Mouse (Mus musculus) urinary bladder, postnatal 14 days (tissue): ENCODE data around the gene Klhl8.
"Not testable (repeated sequence)": the region's sequence is repeated elsewhere in the genome, so short reads cannot be mapped to it uniquely, and the experiment has no call there.

ENCODE experiments used
- DNase-seq: peaks from one replicate; pipeline ENCODE4 v3.0.0; 2021; ENCODE audit warnings: low spot score

Gene Klhl8

GRCm38 (mm10) chr5:103910748-103911409 is at the start of gene Klhl8:
TSS of gene Klhl8 (minus strand) at chr5:103911259.
- peak; percentile 88 for DNase-seq

GRCm38 (mm10) chr5:103954638-103955037 is 43.6 kb upstream of the Klhl8 start:
- no peak for DNase-seq

GRCm38 (mm10) chr5:103953135-103954083 is 42.4 kb upstream of the Klhl8 start:
- no peak for DNase-seq

- DNase-seq = not testable (repeated sequence)
Measured at GRCm38 (mm10) chr5:103950138-103950537, 39.1 kb upstream of the Klhl8 start.

GRCm38 (mm10) chr5:103943183-103943582 is 32.1 kb upstream of the Klhl8 start:
- no peak for DNase-seq

- DNase-seq = no peak
Measured at GRCm38 (mm10) chr5:103939856-103940255, 28.8 kb upstream of the Klhl8 start.

- DNase-seq = no peak
Measured at GRCm38 (mm10) chr5:103939350-103939652, 28.2 kb upstream of the Klhl8 start.

GRCm38 (mm10) chr5:103938547-103939349 is 27.7 kb upstream of the Klhl8 start:
- DNase-seq = no peak

GRCm38 (mm10) chr5:103936906-103937589 is 26.0 kb upstream of the Klhl8 start:
- no peak for DNase-seq

GRCm38 (mm10) chr5:103931924-103932323 is 20.9 kb upstream of the Klhl8 start:
- DNase-seq = not testable (repeated sequence)

- no peak for DNase-seq
Measured at GRCm38 (mm10) chr5:103930511-103930910, 19.5 kb upstream of the Klhl8 start.

GRCm38 (mm10) chr5:103928196-103928550 is 17.1 kb upstream of the Klhl8 start:
- no peak for DNase-seq

GRCm38 (mm10) chr5:103927429-103928195 is 16.6 kb upstream of the Klhl8 start:
- peak; percentile 96 for DNase-seq

GRCm38 (mm10) chr5:103926398-103926797 is 15.3 kb upstream of the Klhl8 start:
- no peak for DNase-seq

- no peak for DNase-seq
Measured at GRCm38 (mm10) chr5:103923755-103924154, 12.7 kb upstream of the Klhl8 start.

GRCm38 (mm10) chr5:103923101-103923500 is 12.0 kb upstream of the Klhl8 start:
- no peak for DNase-seq

GRCm38 (mm10) chr5:103922436-103922835 is 11.4 kb upstream of the Klhl8 start:
- DNase-seq = no peak

- no peak for DNase-seq
Measured at GRCm38 (mm10) chr5:103919497-103919896, 8.4 kb upstream of the Klhl8 start.

GRCm38 (mm10) chr5:103918233-103918632 is 7.2 kb upstream of the Klhl8 start:
- no peak for DNase-seq

GRCm38 (mm10) chr5:103917357-103917895 is 6.4 kb upstream of the Klhl8 start:
- DNase-seq = no peak
